Mouse (Mus musculus): ENCODE measurements around the gene Ebf1.

DNA sequence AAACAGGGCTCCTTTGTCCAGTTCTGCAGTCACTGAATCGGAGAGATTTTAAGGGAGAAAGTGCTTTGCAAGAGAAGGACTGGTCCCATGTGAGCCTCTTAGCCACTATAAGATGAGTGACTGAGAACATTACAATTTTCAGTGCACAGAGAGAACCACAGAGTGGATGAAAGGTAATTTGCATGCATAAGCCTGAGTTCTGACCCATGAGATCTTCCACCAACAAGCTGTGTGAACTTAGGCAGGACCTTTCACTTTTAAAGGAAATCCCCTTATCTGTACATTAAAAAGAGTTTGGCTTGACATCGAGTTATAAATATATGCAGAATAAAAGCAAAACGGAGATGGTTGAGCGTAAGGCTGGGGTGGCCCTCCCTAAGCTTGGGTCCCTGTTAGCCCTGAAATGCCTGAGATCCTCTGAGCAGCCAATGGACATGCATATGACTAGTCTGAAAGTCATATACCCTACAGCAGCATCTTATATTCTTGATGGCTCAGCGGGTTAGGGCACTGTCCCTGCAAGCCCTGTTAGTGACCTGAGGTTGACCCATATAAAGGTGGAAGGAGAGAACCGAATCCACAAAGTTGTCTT is 92.8 kb downstream of the Ebf1 start:
- TF ChIP-seq GATA1 (IDR thresholded peaks at IDR 0.05; ENCODE audit: borderline replicate concordance, low read length) (no peak), FLI1 (IDR thresholded peaks at IDR 0.05; ENCODE audit: low read length) (no peak)
